Mouse (Mus musculus): Measurements from ENCODE around the gene Lgals4. TPM values are rescaled to one million over a fixed set of nuclear protein-coding genes. Genes with fewer than 3 reads are reported as not detected.

The Lgals4 gene
- total and polyA plus RNA-seq, 3 experiments, result 2.1 to 5.1 TPM; not detected in 1

DNA sequence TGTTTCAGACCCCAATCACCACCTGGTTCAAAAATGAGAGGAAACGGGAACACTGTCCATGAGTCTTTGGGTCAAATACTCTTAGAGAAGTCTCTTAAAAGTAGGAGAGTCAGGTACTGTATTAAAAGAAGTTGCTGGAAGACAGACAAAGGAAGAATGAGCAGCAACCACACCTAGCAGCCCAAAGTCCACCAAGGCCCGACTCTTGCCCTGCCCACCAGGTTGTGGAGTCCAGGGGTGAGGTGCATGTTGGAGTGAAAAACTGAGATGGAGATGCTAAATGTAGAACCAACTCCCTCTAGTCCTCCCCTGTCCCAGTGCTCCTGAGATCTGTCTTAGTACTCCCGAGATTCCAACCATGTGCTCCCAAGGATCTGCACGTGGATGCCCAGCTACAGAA is 17.0 kb downstream of the Lgals4 start:
- no peaks in the 10 kb centered on the region; a peak in 2 of 4 replicates for H3K27me3 ChIP-seq (ENCODE audit: control insufficient read depth in 1 of 2, insufficient read depth in 2 of 2, low read length in 2 of 2)

DNA sequence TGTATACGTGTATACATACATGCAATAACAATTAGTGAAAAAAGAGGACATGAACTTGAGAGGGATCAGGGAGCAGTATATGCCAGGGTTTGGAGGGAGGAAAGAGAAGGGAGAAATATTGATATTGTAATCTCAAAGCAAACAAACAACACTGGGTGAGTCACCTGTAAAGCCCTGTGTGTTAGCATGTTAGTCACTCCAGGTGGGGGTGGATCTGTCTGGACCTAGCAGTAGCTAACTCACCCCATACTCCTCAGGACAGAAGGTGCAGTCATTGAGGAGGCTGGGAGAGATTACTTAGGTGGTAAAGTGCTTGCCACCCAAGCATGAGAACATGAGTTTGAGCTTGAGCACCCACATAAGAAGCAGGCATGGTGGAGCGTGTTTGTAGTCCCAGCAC is 26.3 kb downstream of the Lgals4 start:
- Histone ChIP-seq H3K36me3 (ENCODE audit: control insufficient read depth in 1 of 2, insufficient read depth in 2 of 2, low read length in 2 of 2) (peaks cover 0 to 7% of the 10 kb centered on the region in 2 experiments; a peak in 2 of 4 replicates), H3K79me2 (ENCODE audit: control insufficient read depth, insufficient read depth, low read length, poor library complexity) (no peaks in the 10 kb centered on the region; the same call in 1 of the 2 replicates), H3K27ac (ENCODE audit: control insufficient read depth, low read depth, low read length) (no peak overlapping the region), H3K27me3 (ENCODE audit: control insufficient read depth in 1 of 2, insufficient read depth in 2 of 2, low read length in 2 of 2) (no peaks in the 10 kb centered on the region), H3K4me3 (ENCODE audit: control insufficient read depth in 1 of 2, insufficient read depth in 1 of 2, low read depth in 2 of 2, low read length in 2 of 2) (no peak overlapping the region), H3K9me3 (replicated peaks; ENCODE audit: insufficient read depth, low read length) (no peaks in the 10 kb centered on the region), H3K4me1 (ENCODE audit: control insufficient read depth in 1 of 2, insufficient read depth in 2 of 2, low read length in 2 of 2) (peaks cover 2 to 16% of the 10 kb centered on the region in 2 experiments), H3K9ac (ENCODE audit: control insufficient read depth, low read depth, low read length, poor library complexity, severe bottlenecking) (no peak overlapping the region)
- DNase-seq (ENCODE audit: low read depth, low spot score), result no peak
- TF ChIP-seq ELF1 (IDR thresholded peaks at IDR 0.05; ENCODE audit: low read depth, low read length), result no peak

More for the DNA sequence above, 17.0 kb downstream of the Lgals4 start:
- Histone ChIP-seq H3K79me2 (ENCODE audit: control insufficient read depth, insufficient read depth, low read length, poor library complexity) (no peaks in the 10 kb centered on the region), H3K4me3 (ENCODE audit: control insufficient read depth in 1 of 2, insufficient read depth in 1 of 2, low read depth in 2 of 2, low read length in 2 of 2) (no peak overlapping the region), H3K4me1 (ENCODE audit: control insufficient read depth in 1 of 2, insufficient read depth in 2 of 2, low read length in 2 of 2) (no peaks in the 10 kb centered on the region), H3K36me3 (ENCODE audit: control insufficient read depth in 1 of 2, insufficient read depth in 2 of 2, low read length in 2 of 2) (no peaks in the 10 kb centered on the region), H3K9me3 (replicated peaks; ENCODE audit: insufficient read depth, low read length) (no peaks in the 10 kb centered on the region), H3K9ac (ENCODE audit: control insufficient read depth, low read depth, low read length, poor library complexity, severe bottlenecking) (no peak overlapping the region), H3K27ac (ENCODE audit: control insufficient read depth, low read depth, low read length) (no peak overlapping the region)
- DNase-seq (ENCODE audit: low read depth, low spot score), result no peak
- TF ChIP-seq NELFE (IDR thresholded peaks at IDR 0.05; ENCODE audit: low read depth, low read length) (no peak), SMC3 (IDR thresholded peaks at IDR 0.05; ENCODE audit: low read depth, low read length) (no peak), MYB (IDR thresholded peaks at IDR 0.05; ENCODE audit: low read depth, low read length) (no peak), CTCF (IDR thresholded peaks at IDR 0.05 in 2 of 3, conservative IDR thresholded peaks at IDR 0.05 in 1 of 3; ENCODE audit: control insufficient read depth in 1 of 3, insufficient read depth in 1 of 3, low read depth in 2 of 3, low read length in 3 of 3, poor library complexity in 1 of 3, severe bottlenecking in 1 of 3) (no peak), TBP (IDR thresholded peaks at IDR 0.05; ENCODE audit: low read depth, low read length) (no peak), UBTF (IDR thresholded peaks at IDR 0.05; ENCODE audit: borderline replicate concordance, insufficient read depth, low read depth, low read length) (no peak), SIN3A (IDR thresholded peaks at IDR 0.05; ENCODE audit: low read length) (no peak), MAZ (IDR thresholded peaks at IDR 0.05; ENCODE audit: low read depth, low read length) (no peak), USF2 (IDR thresholded peaks at IDR 0.05; ENCODE audit: borderline replicate concordance in 1 of 2, insufficient read depth in 1 of 2, low read depth in 1 of 2, low read length in 2 of 2) (no peak), ELF1 (IDR thresholded peaks at IDR 0.05; ENCODE audit: low read depth, low read length) (no peak), CHD2 (IDR thresholded peaks at IDR 0.05; ENCODE audit: low read length) (no peak), TCF12 (IDR thresholded peaks at IDR 0.05; ENCODE audit: low read depth, low read length) (no peak), E2F4 (IDR thresholded peaks at IDR 0.05; ENCODE audit: borderline replicate concordance, low read depth, low read length) (no peak), MEF2A (IDR thresholded peaks at IDR 0.05; ENCODE audit: extremely low read depth, insufficient replicate concordance, low read depth, low read length, poor library complexity, severe bottlenecking) (no peak), MXI1 (IDR thresholded peaks at IDR 0.05; ENCODE audit: low read depth, low read length) (no peak)
